17 mouse cellular contexts compared by ENCODE assay signal in genomic region chr6:8506631-8507030, GRCm38 (mm10).
"Had no signal": no experiment of that assay in that cellular context is flagged by ENCODE, and none has a peak within 500 bp of the region (broad histone marks: within the 10 kb centered on the region; RNA-seq: fewer than 3 reads in every experiment).

No protein-coding gene starts in this region.

- H3K27me3 ChIP-seq: liver, embryonic 12.5 days; lung, embryonic 15.5 days had no signal

- H3K27ac ChIP-seq: layer of hippocampus, adult 2 months; left cerebral cortex, adult 2 months; liver, embryonic 12.5 days; liver, embryonic 15.5 days; lung, embryonic 15.5 days had no signal

- H3K36me3 ChIP-seq: liver, embryonic 12.5 days; liver, embryonic 15.5 days; lung, embryonic 15.5 days had no signal

- DNase-seq: kidney, adult 18-20 months; kidney, postnatal 14 days; kidney, postnatal 4 days; layer of hippocampus, postnatal 36 days; lung, adult 18-20 months; lung, postnatal 10 days; lung, postnatal 36 days; midbrain, embryonic 14.5 days; thymus, adult 18-20 months; thymus, postnatal 36 days had no signal

- ATAC-seq: liver, embryonic 12.5 days had no signal

- H3K4me3 ChIP-seq: layer of hippocampus, adult 2 months; left cerebral cortex, adult 2 months; liver, embryonic 12.5 days; liver, embryonic 15.5 days; lung, embryonic 15.5 days; megakaryocyte, embryonic 14.5 days had no signal

- H3K9me3 ChIP-seq: liver, embryonic 12.5 days; liver, embryonic 15.5 days; lung, embryonic 15.5 days; megakaryocyte, embryonic 14.5 days had no signal

- H3K9ac ChIP-seq: liver, embryonic 12.5 days; liver, embryonic 15.5 days; lung, embryonic 15.5 days had no signal

- H3K4me2 ChIP-seq: liver, embryonic 12.5 days; liver, embryonic 15.5 days; lung, embryonic 15.5 days; midbrain, embryonic 11.5 days had no signal
